Mouse (Mus musculus) testis, adult 2 months (tissue): ENCODE data around the gene Gls2.

Experiments
- CTCF ChIP-seq: fragments of 200-500 bp; IDR thresholded peaks from 2 replicates; pipeline ENCODE4 v1.5.1; 2012; ENCODE audit warnings: low read depth, mild to moderate bottlenecking, inconsistent platforms, low read length, moderate library complexity; ENCODE audit not compliant: control insufficient read depth, insufficient read depth, insufficient replicate concordance
- POLR2A ChIP-seq: fragments of 200-500 bp; IDR thresholded peaks from 2 replicates; pipeline ENCODE4 v1.6.1; 2012; ENCODE audit warnings: low read depth, mild to moderate bottlenecking, inconsistent platforms, low read length, moderate library complexity; ENCODE audit not compliant: control insufficient read depth

DNA sequence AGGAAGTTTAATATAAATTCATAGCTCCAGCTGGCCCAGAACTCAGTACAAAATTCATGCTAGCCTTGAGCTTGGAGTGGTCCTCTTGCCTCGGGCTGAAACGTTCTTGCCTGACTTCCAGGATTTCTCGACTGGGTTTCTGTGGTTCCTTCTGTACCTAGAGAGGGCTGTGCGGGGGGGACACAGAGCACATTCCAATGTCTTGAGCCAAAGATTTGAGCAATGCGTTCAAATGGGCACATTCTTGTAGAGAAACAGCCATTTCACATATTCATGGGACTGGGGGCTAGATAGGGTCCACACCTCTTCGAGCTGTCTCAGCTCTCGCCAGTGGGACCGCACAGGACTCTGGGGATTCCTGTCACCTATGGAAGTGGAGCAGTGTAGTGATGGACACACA, 61.7 kb downstream of the Gls2 start:
- TF ChIP-seq CTCF (no peak), POLR2A (no peak)
